Mouse (Mus musculus) hindbrain, embryonic 16.5 days (tissue): ENCODE results near the gene Pigk. TPM values are rescaled to one million over a fixed set of nuclear protein-coding genes. Genes with fewer than 3 reads are reported as not detected.
A peak's percentile ranks its signal among the peaks of the same experiment; 100 is the strongest.

Experiments used
- ATAC-seq: fragments of 200-750 bp; cut with Nextera tagmentation; 2 replicates; pipeline ENCODE4 v1.8.0; 2017; ENCODE audit warnings: moderate TSS enrichment, moderate library complexity
- H3K27ac ChIP-seq: fragments of 300-500 bp; sonication (generic); 2 replicates; pipeline ENCODE4 v1.5.1; 2014; ENCODE audit warnings: low read depth, mild to moderate bottlenecking, control low read depth, low read length, moderate library complexity
- H3K27me3 ChIP-seq: fragments of 300-500 bp; sonication (generic); replicated peaks from 2 replicates; pipeline ENCODE4 v1.6.1; 2014; ENCODE audit warnings: low read length; ENCODE audit not compliant: control insufficient read depth, insufficient read depth
- H3K36me3 ChIP-seq: fragments of 300-500 bp; sonication (generic); 2 replicates; pipeline ENCODE4 v1.6.1; 2014; ENCODE audit warnings: mild to moderate bottlenecking, low read length, moderate library complexity, mixed read lengths; ENCODE audit not compliant: control insufficient read depth, insufficient read depth
- H3K4me1 ChIP-seq: fragments of 300-500 bp; sonication (generic); 2 replicates; pipeline ENCODE4 v1.6.1; 2014; ENCODE audit warnings: low read depth, low read length; ENCODE audit not compliant: control insufficient read depth, insufficient read depth
- H3K4me2 ChIP-seq: fragments of 300-500 bp; sonication (generic); 2 replicates; pipeline ENCODE4 v1.6.1; 2014; ENCODE audit warnings: mild to moderate bottlenecking, low read length, control low read depth, moderate library complexity
- H3K4me3 ChIP-seq: fragments of 300-500 bp; sonication (generic); 2 replicates; pipeline ENCODE4 v1.5.1; 2014; ENCODE audit warnings: mild to moderate bottlenecking, low read length, control low read depth, moderate library complexity
- H3K9ac ChIP-seq: fragments of 300-500 bp; sonication (generic); 2 replicates; pipeline ENCODE4 v1.6.1; 2014; ENCODE audit warnings: low read depth, mild to moderate bottlenecking, control low read depth, low read length, moderate library complexity
- H3K9me3 ChIP-seq: fragments of 300-500 bp; sonication (generic); 2 replicates; pipeline ENCODE4 v1.6.1; 2014; ENCODE audit warnings: mild to moderate bottlenecking, low read length, moderate library complexity; ENCODE audit not compliant: control insufficient read depth
- WGBS: fragments of 180-500 bp; shearing (Covaris S2); extraction: QIAGEN DNeasy Blood & Tissue Kit; methylation state at CpG from one replicate; pipeline ENCODE4 v1.1.7; 2014; 5-methylcytosine and 5-hydroxymethylcytosine counted together
- polyA plus RNA-seq: library from polyadenylated mRNA; unstranded; fragments of >200 nt; fragmentation: Nextera tagmentation; extraction: Ambion mirVana; gene quantifications from 2 replicates; pipeline ENCODE4 v1.2.1, GENCODE M21; 2015

Pigk gene
- polyA plus RNA-seq, 1 experiment from 2014 or later: 58.1 TPM

GRCm38 (mm10) chr3:153018051-153018450, 304.2 kb downstream of the Pigk start:
- H3K4me1 ChIP-seq: peaks cover 3% of the 10 kb centered on the region; the same call in 1 of the 2 replicates
- no peak overlapping the region; the same call in 1 of the 2 replicates for H3K4me2 ChIP-seq

GRCm38 (mm10) chr3:153024016-153024415, 310.1 kb downstream of the Pigk start:
- H3K4me2 ChIP-seq: no peak overlapping the region
- no peak overlapping the region for H3K9ac ChIP-seq
- no peaks in the 10 kb centered on the region for H3K36me3 ChIP-seq
- no peak overlapping the region for H3K27ac ChIP-seq
- H3K4me3 ChIP-seq: no peak overlapping the region
- no peaks in the 10 kb centered on the region for H3K27me3 ChIP-seq
- 0 out of 2 replicates have a peak, but pooled peaks have one; percentile 20 for ATAC-seq
- no peaks in the 10 kb centered on the region for H3K9me3 ChIP-seq
- 58% methylated on average over 11 of the region's 11 CpGs for WGBS
- H3K4me1 ChIP-seq: no peaks in the 10 kb centered on the region

More at GRCm38 (mm10) chr3:153018051-153018450, 304.2 kb downstream of the Pigk start:
- no peak overlapping the region for H3K4me3 ChIP-seq
- H3K36me3 ChIP-seq: no peaks in the 10 kb centered on the region
- H3K27ac ChIP-seq: no peak overlapping the region
- WGBS: 50% methylated on average over 10 of the region's 10 CpGs
- no peaks in the 10 kb centered on the region for H3K27me3 ChIP-seq
- peak; percentile 75 for ATAC-seq
- H3K9me3 ChIP-seq: no peaks in the 10 kb centered on the region
- no peak overlapping the region for H3K9ac ChIP-seq

Other genes with a start within 250 kb of the Pigk start
- gene Ak5, start 45.7 kb upstream of the Pigk start, polyA plus RNA-seq: 19.7 and 20.7 TPM in 2 replicates